Mouse (Mus musculus): ENCODE measurements at regions not wholly inside any gene's neighbourhood (a gene's known extent, or its start where the extent isn't known, plus 50 kb on each side); places are given as distances from the start of the nearest gene placed in this dataset.

- intact Hi-C loops (cut with DNase I): no loop called here
- no peak for DNase-seq
Measured at GRCm38 (mm10) chr12:77179138-77179537, 58.8 kb upstream of the Fut8 start.

- intact Hi-C loops (cut with DNase I): no loop called here
- no peak for DNase-seq
Measured at GRCm38 (mm10) chr12:77177811-77178578, 59.9 kb upstream of the Fut8 start.

GRCm38 (mm10) chr12:77177303-77177702 is 60.6 kb upstream of the Fut8 start:
- DNase-seq: peak in 1 of 2 experiments; percentile 7
- intact Hi-C loops (cut with DNase I): no loop called here

DNA sequence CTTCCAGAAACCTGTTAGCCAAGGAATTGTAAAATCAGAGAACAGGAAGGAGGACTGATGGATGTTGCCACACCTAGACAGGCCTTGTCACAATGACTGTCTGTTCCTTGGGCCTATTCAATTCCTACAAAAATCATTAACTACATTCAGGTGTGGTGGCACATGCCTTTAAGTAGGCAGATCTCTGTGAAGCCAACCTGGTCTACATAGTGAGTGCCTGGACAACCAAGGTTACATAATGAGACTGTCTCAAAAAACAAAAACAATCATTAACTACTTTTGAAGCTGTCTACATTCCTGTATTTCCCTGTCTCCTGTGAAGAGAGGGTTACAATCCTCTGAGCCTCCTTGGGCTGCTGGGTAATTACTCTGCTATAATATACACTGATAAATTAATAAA is 63.9 kb upstream of the Fut8 start:
- intact Hi-C loops (cut with DNase I): no loop called here
- no peak for DNase-seq

GRCm38 (mm10) chr12:77172540-77172939 is 65.4 kb upstream of the Fut8 start:
- intact Hi-C loops (cut with DNase I): no loop called here
- DNase-seq: no peak

- no peak for DNase-seq
- intact Hi-C loops (cut with DNase I): no loop called here
Measured at GRCm38 (mm10) chr12:77170257-77170656, 67.7 kb upstream of the Fut8 start.

- intact Hi-C loops (cut with DNase I): no loop called here
- no peak for DNase-seq
Measured at GRCm38 (mm10) chr12:77168367-77168766, 69.6 kb upstream of the Fut8 start.

DNA sequence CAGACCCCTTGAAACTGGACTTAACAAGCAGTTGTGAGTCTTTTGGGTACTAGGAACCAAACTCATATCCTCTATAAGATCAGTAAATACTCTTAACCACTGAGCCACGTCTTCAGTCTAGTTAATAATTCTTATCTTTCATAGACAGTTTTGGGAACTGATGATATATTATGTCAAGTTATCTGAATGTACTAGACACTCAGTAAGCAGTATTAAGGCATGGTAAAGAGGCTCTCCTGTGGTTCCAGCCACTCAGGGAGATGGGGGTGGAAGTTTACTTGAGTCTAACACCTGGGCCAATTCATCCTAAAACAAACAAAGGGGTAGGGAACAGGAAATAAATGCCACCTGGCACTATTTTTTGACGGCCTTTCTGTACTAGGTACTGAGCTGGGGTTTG is 81.2 kb upstream of the Fut8 start:
- intact Hi-C loops (cut with DNase I): no loop called here
- no peak for DNase-seq

- DNase-seq: no peak
- intact Hi-C loops (cut with DNase I): no loop called here
Measured at GRCm38 (mm10) chr12:77155626-77156025, 82.3 kb upstream of the Fut8 start.

- no peak for DNase-seq
- intact Hi-C loops (cut with DNase I): no loop called here
Measured at GRCm38 (mm10) chr12:77151471-77151870, 86.5 kb upstream of the Fut8 start.

GRCm38 (mm10) chr12:77149835-77150234 is 88.1 kb upstream of the Fut8 start:
- intact Hi-C loops (cut with DNase I): no loop called here
- no peak for DNase-seq

GRCm38 (mm10) chr12:77148146-77148545 is 89.8 kb upstream of the Fut8 start:
- no peak for DNase-seq
- intact Hi-C loops (cut with DNase I): no loop called here

- no peak for DNase-seq
- intact Hi-C loops (cut with DNase I): no loop called here
Measured at GRCm38 (mm10) chr12:77143958-77144357, 94.0 kb upstream of the Fut8 start.

DNA sequence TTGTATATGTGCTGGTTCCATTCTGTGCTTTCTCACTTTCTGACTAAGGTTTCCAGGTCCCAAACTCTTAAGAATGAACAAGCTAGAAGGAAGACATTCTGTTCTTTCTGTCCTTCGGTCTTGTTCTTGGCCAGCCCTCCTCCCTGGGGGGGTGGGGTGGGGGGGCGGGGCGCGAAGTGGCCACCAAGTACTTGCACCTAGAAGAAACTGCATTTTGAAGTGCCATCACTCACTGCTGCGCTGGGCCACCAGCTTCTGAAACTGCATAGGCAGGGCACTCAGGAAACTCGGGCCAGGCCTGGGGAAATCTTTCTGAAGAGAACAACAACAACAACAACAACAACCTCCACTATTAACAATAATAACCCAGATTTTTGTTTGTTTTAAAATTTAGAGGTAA is 94.4 kb upstream of the Fut8 start:
- intact Hi-C loops (cut with DNase I): no loop called here
- DNase-seq: no peak

DNA sequence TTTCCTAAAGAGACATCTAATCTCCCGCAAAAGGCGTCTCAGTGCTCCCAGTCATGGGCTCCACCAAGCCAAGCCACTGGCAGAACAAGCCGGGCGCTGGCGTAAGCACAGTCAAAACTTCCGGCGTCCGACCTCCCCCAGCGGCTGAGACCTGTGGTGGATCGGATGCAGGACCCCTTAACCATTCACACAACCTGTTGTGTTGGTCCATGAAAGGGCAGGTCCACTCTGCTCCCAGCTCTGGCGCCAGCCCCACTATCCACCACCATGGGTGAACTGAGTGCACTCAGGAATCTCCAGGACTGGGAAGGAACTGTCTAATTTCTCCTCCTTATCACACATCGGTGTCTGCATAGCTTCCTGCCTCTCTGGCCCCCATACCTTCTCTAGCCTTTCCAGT is 94.8 kb upstream of the Fut8 start:
- intact Hi-C loops (cut with DNase I): no loop called here
- no peak for DNase-seq

- intact Hi-C loops (cut with DNase I): no loop called here
- DNase-seq: no peak
Measured at GRCm38 (mm10) chr12:77142224-77142623, 95.7 kb upstream of the Fut8 start.

DNA sequence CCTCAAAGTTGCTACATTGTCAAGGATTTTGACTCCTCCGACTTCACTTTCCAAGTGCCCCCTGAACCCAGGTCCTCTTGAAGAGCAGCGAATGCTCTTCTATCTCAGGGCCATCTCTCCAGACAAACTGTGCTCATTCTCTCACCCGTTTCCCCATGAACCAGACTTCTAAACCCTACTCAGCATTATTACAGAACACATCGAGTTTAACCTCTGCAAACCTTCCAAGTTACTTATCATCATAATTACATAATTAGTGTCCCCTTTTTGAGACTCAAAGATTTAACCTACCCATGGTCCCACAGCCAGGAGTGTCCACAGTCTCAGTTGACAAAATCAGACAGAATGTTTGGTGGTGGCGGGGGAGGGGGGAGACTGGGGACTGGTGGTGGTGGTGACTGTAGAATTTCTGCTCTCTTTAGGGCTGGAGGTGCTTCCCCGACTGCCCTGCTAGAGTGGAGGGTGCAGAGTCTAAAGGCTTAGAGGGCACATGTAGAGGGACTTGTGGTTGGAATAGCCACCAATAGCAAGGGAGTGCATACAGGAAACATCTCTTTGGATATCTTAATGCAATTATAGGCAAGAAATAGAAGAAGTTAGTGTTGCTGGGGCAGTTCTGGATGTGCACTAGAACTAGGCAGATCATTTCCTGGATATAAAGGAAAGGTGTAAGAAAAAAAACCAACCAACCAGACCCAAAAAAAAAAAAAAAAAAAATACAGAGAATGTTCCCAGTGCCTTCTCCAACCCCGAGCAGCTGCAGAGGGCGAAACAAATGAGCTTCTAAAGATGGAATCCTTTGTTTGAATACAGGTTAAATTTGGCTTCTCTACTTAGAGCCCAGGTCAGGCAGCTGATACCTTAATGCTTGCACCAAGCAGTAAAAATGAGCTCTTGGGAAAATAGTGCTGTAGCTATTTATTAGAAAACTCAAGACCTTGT is 96.4 kb upstream of the Fut8 start:
- intact Hi-C loops (cut with DNase I): no loop called here
- DNase-seq: no peak

DNA sequence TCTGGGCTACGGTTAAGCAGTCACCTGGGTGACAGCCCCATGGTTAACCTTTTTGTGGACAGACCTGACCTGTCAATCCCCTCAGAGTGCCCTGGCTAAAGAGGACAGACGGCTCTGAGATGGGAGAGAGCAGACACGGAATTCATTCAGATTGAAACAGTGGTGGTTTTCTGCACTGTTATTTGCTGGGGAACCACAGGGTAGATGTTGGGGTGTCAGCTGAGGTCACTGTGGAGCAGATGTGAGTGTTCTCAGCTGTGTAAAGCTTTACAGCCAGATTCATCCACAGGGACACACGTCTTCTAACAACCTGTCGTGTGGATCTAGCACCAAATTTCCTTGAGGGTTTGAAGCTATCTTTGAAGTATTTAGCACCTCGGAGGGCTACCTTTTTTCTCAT is 97.3 kb upstream of the Fut8 start:
- no peak for DNase-seq
- intact Hi-C loops (cut with DNase I): no loop called here

GRCm38 (mm10) chr12:77140141-77140540 is 97.8 kb upstream of the Fut8 start:
- DNase-seq: peak in 1 of 2 experiments; percentile 7
- intact Hi-C loops (cut with DNase I): no loop called here

GRCm38 (mm10) chr12:77139718-77140117 is 98.2 kb upstream of the Fut8 start:
- peak; percentile 6 to 12 for DNase-seq
- intact Hi-C loops (cut with DNase I): no loop called here

DNA sequence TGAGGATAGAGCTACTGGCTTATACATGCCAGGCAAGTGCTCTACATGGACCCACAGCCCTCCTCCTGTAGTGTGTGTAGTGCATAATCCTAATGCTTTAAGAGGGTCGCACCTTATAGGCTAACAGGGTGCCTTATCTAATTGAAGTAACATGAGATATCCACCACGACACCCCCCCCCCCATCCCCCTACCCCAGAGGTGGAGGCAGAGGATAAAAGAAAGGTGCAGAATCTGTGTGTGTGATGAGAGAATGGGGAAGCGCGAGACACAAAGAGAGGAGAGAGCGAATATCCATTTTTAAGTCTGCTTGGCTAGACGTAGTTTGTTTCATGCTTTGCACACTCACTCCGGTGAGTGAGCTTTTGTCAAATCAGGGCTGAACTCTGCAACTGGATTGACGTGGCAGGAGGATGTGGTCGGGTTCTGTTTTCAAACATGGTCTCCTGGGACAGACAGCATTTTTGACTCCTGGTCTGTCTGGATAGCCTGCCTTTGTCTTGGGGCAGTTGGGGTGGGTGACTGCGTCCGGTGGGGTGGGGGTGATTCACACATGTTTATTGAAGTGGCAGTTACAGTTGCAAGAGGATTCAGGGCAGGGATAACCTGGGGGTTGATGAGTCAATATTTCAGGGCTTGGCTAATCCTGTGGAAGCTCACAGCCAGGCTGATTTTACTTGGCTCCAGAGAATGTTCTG is 99.3 kb upstream of the Fut8 start:
- no peak for DNase-seq

More for the DNA sequence above, 99.3 kb upstream of the Fut8 start:
- intact Hi-C loops (cut with DNase I): no loop called here
